Mouse (Mus musculus) heart, adult 11 months (tissue): ENCODE data around the gene Nectin3.
"Not testable (repeated sequence)": the region's sequence is repeated elsewhere in the genome, so short reads cannot be mapped to it uniquely, and the experiment has no call there.

Experiments
- DNase-seq: peaks from one replicate; pipeline ENCODE4 v3.0.0; 2022

Gene Nectin3

DNA sequence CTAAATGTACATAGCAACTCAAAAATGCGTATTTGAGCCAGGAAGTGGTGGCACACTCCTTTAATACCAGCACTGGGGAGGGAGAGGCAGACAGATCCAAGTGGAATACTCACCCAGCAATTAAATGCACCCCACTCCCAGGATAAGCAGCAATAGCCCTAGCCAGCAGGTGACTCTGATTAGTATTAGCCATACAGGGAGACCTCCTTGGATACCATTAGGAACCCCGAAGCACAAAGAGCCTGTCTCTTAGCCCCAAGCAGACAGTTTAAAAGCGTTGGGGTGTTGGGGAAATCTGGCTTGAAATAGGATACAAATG is 87.6 kb downstream of the Nectin3 start:
- no peak for DNase-seq

DNA sequence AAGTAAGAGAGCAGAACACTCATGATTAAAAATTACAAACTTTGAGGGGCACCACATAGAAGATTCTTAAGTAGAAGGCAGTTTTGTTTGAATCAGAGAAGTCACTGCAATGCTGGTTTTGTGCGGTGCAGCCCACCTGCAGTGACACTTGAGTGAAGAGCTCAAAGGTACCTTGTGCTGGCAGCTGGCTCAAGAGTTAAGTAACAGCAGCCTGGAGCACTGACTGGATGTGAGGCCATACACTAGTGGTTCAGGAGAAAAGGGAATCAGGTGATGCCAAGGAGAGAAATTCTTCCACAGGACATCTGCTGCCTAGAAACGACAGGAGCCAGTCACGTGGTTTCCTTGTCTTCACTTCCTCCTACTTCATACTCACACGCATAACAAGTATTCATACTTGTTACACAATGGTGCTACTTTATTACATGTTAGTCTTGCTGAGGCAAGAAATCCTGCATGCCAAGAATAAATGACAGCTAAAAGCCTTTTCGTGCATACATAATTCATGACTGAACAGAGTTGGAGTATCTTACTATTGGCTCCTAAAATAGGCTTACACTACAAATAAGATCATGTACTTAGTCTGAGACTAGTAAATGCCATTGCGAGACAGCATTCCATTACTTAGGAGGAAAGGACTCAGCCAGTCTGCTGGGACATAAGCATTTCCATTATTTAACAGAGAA is 88.1 kb downstream of the Nectin3 start:
- no peak for DNase-seq

DNA sequence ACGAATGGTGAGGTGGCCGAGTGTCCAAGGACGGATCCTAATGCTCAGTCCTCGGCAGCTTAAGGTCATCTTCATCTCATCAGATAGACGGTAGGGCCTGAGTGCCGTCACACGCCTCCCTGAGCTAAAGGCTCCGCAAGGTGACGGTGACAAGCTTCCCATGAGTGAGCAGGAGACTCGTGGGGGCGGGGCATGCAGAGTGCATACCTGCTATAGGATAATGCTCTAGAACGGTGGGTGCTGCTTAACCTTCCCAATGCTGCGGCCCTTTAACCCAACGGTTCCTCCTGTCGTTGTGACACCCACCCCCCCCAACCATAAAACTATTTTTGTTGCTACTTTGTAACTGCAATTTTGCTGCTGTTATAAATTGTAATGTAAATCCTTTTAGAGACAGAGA is 90.3 kb downstream of the Nectin3 start:
- peak; percentile 58 for DNase-seq

DNA sequence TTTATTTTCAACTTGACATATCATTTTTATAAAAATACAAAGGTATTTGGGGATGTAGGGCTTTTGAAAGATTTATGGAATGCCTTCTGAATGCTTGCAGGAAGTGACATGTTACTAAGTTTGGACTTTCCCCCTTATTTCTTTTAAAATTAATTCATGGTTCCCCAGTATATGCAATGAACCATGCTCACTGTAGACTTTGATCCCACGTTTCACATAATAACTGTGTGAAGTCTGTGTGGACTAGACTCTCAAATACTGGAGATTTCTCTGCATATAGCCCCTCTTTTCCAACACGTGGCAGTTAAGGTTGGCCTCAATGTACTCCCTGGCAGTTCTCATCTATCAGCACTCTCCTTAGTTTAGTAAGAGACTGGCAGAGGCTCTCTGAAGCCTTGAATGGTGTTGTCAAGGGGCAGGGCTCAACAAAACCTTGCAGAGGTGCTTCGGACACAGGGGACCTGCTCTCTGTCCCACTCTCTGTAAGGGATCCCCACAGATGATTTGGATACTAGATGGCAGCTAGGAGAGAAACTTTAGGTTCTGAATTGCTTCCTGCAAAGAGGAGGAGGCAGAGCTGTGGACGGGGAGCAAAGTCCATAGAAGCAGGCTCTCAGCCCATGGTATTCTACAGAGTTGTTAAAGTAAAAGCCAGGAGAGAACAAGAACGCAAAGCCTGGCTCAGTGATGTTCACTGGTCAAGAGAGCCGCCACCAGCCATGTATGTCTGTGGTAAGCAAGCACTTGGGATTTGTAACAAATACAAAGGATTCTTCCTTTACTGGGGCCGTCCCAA is 91.3 kb downstream of the Nectin3 start:
- DNase-seq: no peak

DNA sequence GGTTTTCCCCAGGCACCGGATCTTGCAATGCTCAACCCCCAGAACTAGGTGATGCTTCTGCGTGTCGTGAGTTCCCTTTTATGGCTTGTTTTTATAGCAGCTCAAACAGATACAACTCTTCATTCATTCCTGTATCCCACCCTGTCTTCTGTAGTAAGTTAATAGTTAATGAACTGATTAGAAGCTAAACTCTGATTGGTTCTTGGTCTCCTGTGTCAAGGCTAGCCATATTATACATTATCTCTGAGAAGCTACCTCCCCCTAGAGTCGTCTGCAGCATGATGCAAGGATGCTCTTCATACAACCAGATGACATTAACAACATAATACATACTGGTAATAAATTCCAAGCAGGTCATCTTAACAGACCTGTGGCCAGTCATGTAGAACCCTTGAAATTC is 100.4 kb downstream of the Nectin3 start:
- DNase-seq: no peak

DNA sequence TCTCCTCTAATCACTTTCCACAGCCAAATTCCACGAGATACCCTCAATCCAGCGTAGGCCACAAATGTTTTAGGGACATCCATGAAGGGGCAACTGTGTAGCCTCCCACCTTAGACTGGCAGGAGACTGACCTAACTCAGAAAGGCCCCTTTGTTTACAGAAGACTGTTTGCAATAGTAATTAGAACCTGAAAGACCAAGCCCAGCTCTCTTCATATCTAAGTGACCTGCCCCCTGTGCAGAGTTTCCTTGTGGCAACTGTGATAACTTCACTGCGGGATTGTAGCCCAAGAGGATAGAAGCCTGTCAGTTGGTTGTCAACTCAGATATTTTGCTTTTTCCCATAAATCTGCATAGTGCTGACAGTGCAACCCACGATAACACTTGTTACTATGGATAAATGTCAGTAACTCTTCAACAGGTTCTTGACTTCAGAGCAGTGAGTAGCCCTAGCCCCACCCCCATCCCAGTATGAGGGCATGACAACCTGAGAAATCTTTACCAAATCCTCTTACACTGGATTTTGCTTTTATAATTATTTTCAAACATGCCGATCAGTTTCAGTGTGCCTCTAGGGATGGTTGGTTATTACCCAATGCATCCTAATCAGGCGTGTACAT is 108.8 kb downstream of the Nectin3 start:
- DNase-seq: peak; percentile 73

DNA sequence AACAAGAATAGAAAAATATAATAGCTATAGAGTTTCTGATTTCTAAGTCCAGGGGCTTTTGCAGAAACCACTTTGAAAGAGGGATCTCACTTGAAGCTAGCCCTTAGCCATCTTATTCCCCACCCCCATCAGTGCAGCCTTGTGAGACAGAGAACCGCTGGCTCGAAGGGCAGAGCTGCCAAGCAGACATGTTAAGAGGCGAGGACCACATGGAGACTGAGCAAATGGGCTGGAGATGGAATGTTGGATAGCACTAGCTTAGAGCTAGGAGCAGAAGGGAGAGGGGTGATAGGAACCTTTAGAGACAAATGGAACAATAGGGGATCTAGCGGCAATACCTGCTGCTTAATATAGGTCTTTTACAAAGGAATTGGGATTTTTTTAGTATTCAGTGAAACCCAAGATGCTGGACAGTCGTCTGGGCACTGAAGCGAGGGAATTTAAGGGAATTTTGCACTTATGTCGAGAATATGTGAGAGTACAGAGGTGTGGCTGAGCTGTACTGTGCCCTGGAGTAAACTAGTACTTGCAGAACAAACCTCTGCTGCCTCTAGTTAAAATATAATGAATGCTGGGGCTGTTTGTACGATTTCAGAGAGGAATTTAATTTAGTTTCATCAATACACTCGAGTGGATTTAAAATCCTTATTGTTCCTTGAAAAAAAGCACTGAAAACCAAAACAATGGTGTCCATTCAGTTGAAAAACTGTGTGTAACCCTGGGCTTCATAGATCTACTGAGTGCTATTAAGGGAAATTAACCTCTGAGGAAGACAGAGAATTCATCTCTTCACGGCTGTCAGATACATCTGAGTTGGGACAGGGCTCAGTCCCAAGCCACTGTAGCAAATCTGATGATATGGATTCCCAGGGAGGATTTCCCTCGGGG is 109.6 kb downstream of the Nectin3 start:
- peak; percentile 68 for DNase-seq

DNA sequence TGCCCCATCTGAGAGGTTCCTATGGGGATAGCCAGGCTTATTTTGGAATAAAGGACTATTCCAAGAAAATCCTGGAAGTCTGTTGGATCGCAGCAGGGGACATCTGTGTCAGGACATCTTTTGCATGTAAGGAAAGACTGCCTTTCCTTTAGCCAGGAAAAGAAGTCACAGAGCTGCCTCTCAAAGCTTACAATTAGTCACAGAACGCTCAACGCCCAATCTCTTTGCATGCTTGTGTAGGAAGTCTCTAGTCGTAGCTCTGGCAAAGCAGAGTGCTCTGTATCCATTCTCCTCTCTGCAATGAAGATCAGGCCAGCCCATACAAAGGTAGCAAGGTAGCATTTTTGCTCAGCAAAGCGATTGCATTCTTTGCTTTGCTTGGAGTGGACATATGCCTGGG is 114.0 kb downstream of the Nectin3 start:
- no peak for DNase-seq

DNA sequence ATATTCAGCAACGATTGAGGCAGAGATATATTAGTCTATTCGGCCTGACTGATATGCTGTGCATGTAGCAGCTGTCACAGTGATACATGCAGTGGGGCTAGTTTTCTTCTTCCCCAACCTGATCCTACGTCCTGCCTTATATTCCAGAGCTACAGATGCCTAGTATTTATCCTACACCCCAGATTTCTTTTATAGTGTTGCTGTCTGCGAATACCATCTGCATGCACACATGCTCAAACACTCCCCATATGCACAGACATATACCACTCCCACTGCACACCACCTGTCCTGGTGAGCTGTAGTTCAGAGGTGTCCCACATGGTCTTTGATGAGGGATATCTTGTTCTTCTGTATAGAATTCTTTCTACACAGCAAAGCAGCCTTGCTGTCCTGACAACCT is 115.0 kb downstream of the Nectin3 start:
- DNase-seq: no peak

DNA sequence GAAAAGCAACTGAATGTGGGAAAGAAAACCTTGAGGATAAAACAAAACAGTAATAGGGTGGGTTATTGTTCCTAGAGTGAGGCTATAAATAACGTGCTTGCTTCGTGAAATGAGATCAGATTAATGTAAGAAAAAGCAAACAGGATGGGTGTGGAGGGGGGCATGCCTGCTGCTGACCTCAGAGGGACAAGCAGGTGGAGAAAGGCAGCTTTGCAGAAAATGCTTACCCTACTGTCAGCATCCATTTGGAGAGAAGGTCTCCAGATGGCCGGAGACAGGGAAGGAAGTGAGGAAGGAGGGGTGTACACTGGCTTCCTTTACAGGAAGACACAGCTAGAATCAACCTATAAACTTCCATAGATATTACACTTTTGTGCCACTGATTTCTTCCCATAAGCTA is 121.8 kb downstream of the Nectin3 start:
- peak; percentile 83 for DNase-seq

DNA sequence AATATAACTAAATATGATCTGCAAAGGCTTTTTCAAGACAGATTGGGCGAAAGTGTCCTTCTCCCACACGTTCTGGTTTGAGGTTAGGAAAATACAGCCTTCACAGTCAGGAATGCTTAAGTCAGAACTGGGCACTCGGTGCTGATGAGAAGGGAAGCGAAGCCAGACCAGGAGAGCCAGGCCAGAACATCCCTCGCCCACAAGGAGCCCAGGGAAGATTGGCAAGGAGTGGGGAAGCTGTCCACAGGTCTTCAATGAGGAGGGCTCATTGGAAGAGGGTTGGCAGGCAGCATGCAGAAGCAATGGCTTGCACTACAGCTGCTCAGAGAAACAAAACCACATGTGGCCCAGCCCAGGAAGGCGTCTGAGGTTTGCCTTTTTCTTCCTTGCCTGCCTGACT is 136.3 kb downstream of the Nectin3 start:
- DNase-seq: no peak

DNA sequence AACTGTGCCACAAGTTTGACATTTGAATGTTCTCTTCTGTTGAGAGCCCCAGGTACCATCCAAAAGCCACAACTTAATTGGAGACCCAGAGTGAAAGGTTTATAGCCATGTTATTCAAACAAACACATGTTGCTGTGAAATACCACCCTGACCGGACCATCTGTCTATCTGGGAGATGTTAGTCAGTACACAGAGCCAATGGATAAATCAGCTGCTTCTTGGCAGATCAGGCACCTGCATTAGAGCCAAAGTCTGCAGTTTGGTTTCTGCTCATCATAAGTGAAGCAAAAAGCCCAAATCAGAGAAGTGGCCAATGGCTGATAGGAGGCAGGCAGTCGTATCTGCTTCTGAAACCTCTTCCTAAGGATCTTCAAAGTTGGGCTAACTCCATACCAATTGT is 140.7 kb downstream of the Nectin3 start:
- not testable (repeated sequence) for DNase-seq

DNA sequence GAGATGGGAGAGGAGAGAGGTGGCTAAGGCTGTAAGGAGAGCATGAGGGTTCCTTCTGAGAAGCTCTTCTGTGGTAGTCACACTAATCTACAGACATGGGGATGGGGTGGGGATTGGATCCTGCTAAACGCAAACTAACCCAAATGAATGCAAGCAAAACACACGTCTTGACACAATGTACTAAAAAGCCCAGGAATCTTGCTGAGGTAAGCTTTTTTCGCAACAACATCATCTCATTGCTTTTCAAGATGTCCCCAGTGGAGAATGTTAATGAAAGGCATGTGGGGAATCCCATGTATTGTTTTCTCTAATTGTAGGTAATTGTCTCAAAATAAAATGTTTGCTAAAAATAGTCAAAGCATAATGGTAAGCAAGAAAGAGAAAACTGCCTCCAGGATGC is 141.7 kb downstream of the Nectin3 start:
- DNase-seq: no peak
